Mouse (Mus musculus): ENCODE measurements at regions not wholly inside any gene's neighbourhood (a gene's known extent, or its start where the extent isn't known, plus 50 kb on each side); places are given as distances from the start of the nearest gene placed in this dataset.

DNA sequence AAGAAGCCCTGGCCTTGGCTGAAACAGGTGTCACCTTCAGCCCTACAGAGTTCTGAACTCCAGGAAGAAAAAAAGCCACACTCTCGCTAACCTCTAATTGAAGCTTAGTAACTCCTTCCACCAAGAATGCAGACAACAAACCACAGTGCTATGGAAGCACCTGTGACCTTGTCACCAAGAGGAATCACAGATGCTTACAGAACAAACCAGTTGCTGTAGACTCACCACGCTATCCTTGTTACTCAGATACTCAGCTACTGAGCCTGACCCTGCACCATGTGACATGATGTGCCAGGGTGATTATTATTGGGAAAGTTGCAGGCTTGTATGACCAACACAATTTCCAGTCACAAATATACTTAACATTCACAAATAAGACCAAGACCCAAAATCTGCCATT lies 104.6 kb downstream of the Sp3 start:
- no peak for DNase-seq (ENCODE audit: low spot score in 2 of 2)

DNA sequence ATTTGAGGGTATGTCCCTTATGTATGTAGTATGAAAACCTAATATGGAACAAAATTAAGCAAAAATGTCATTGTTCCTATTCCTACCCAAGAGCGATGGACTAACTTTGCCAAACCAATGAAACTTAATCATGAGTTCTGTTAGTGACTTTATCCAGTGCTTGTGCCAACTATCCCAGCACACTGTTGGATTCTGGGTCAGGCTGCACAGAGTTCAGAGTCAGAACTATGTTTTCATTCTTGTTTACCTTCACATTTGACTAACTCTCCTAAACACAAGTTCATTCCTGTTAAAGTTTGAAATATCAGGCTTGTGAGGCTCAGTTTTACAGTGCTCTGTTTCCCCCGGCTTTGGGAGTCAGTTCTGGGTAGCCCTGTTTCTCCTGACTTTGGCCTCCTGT lies 100.2 kb downstream of the Sp3 start:
- no peak for DNase-seq (ENCODE audit: low spot score in 2 of 2)

DNA sequence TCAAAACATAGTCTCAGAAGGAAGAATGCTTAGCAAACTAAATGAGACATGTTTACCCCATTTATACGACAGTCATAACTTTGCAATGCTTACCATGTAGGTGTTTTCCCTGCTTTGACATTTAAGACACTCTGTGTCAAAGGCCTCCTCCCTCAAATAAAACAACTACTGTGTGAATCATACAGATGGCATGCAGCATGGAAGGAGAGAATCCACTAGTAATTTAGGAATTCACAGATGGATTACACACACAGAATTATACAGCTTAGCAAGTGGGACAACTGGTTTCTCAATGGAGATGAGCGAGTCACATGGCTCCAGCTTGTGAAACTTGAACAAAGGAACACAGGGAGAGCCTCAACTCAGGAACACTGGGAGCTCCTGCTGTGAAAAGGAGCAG lies 98.7 kb downstream of the Sp3 start:
- DNase-seq (ENCODE audit: low spot score in 2 of 2), result no peak

DNA sequence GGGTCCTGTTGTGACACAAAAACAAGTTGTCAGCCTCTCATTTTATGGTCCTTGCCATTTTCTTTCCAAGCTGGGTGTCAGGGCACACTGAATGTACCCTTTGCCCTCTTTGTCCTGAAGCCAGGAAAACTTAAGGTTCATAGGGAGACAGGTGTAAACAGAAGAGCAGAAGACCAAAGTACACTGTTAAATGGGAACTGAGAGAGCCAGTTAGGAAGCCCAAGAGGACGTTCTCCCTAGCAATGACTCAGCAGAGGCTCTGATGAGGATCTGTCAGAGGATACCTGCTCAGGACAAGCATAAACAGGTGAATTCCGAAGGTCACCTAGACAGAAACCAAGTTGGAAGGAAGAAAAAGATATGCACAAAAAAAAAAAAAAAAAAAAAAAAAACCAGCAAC lies 94.0 kb downstream of the Sp3 start:
- no peak for DNase-seq (ENCODE audit: low spot score in 2 of 2)

Data from gastrocnemius, postnatal 4 days (tissue).